Mouse (Mus musculus) thymus, adult 2 months (tissue): ENCODE data around the gene Cdh3. TPM values are rescaled to one million over a fixed set of nuclear protein-coding genes. Genes with fewer than 3 reads are reported as not detected.

Source experiments
- DNase-seq: peaks from one replicate; pipeline ENCODE4 v3.0.0; 2021
- H3K27ac ChIP-seq: fragments of 200-500 bp; 2 replicates; pipeline ENCODE4 v1.5.1; 2012; ENCODE audit warnings: low read length, control low read depth; ENCODE audit not compliant: control insufficient read depth, insufficient read depth
- H3K27me3 ChIP-seq: fragments of 200-500 bp; 2 replicates; pipeline ENCODE4 v1.6.1; 2012; ENCODE audit warnings: mild to moderate bottlenecking, low read length, moderate library complexity, mixed read lengths; ENCODE audit not compliant: control insufficient read depth, insufficient read depth
- H3K36me3 ChIP-seq: fragments of 200-500 bp; 2 replicates; pipeline ENCODE4 v1.6.1; 2012; ENCODE audit warnings: mild to moderate bottlenecking, low read length, moderate library complexity; ENCODE audit not compliant: control insufficient read depth, insufficient read depth
- H3K4me1 ChIP-seq: fragments of 200-500 bp; replicated peaks from 2 replicates; pipeline ENCODE4 v1.6.1; 2012; ENCODE audit warnings: low read length; ENCODE audit not compliant: control insufficient read depth, insufficient read depth
- H3K4me3 ChIP-seq: fragments of 200-500 bp; 2 replicates; pipeline ENCODE4 v1.5.1; 2012; ENCODE audit warnings: mild to moderate bottlenecking, low read length, control low read depth, moderate library complexity; ENCODE audit not compliant: control insufficient read depth, insufficient read depth
- CTCF ChIP-seq: fragments of 200-500 bp; IDR thresholded peaks from 2 replicates; pipeline ENCODE4 v1.5.1; 2012; ENCODE audit warnings: mild to moderate bottlenecking, control low read depth, low read length, moderate library complexity, borderline replicate concordance; ENCODE audit not compliant: control insufficient read depth, poor library complexity, insufficient read depth; ENCODE audit errors: extremely low read depth
- POLR2A ChIP-seq: fragments of 200-500 bp; IDR thresholded peaks from 2 replicates; pipeline ENCODE4 v1.6.1; 2012; ENCODE audit warnings: mild to moderate bottlenecking, low read length, control low read depth, moderate library complexity; ENCODE audit not compliant: control insufficient read depth, poor library complexity, insufficient read depth; ENCODE audit errors: extremely low read depth
- WGBS: fragments of 180-500 bp; shearing (Covaris S2); methylation state at CpG from one replicate; pipeline ENCODE4 v1.1.7; 2018; 5-methylcytosine and 5-hydroxymethylcytosine counted together
- polyA plus RNA-seq: library from polyadenylated mRNA; depleted of rRNA; stranded (reverse); fragments of >200 nt; gene quantifications from 2 replicates; pipeline ENCODE4 v1.2.3, GENCODE M21; 2012

Gene Cdh3
- polyA plus RNA-seq, 1 experiment, result 8.2 TPM

DNA sequence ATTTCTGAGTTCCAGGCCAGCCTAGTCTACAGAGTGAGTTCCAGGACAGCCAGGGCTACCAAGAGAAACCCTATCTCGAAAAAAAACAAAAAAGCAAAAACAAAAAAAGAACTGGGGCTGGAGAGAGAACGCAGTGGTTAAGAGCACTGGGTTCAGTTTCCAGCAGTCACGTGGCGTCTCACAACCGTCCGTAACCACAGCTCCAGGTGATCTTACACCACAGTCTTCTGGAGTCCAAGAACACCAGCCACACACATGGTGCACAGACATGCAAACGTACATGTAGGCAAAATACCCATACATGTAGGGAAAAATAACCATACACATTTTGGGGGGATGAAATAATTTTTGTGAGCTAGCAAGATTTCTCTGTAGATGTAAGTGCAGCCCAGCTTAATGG lies 36.1 kb downstream of the Cdh3 start:
- no peak for TF ChIP-seq POLR2A
- no peak for TF ChIP-seq CTCF
- no peak for DNase-seq
- Histone ChIP-seq H3K4me1 (peaks cover 17% of the 10 kb centered on the region), H3K36me3 (no peaks in the 10 kb centered on the region), H3K4me3 (no peak overlapping the region), H3K27me3 (no peaks in the 10 kb centered on the region), H3K27ac (peak overlapping the region; percentile 40; the same call in 1 of the 2 replicates)
- WGBS, result 4% methylated on average over 7 of the region's 7 CpGs

DNA sequence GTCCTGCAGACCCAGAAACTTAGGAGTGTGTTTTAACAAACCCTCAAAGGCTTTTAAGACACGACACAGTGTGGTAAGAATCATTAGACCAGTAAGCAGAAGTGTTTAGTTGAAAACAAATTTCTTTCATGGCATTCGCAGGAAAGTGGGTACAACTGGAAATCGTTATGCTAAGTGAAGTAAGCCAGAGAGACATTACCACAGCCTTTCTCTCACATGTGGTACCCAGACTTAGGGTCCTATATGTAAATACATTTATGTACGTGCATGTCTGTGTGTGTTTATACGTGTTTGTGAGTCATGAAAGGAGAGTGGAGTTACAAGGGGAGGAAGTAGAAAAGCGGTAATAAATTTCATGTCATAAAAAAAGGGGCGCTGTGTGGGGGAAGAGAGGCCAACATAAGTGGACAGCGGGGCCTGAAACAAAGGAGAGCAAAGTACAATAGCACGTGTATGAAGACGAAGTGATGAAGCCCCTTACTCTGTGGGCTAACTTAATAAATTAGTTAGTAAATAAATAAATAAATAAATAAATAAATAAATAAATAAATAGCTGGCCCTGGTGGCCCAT lies 37.8 kb downstream of the Cdh3 start:
- TF ChIP-seq POLR2A (no peak), CTCF (no peak)
- Histone ChIP-seq H3K27ac (no peak overlapping the region), H3K36me3 (no peaks in the 10 kb centered on the region), H3K4me1 (peaks cover 17% of the 10 kb centered on the region), H3K4me3 (no peak overlapping the region), H3K27me3 (no peaks in the 10 kb centered on the region)
- WGBS, result 40% methylated on average over 10 of the region's 10 CpGs
- no peak for DNase-seq

DNA sequence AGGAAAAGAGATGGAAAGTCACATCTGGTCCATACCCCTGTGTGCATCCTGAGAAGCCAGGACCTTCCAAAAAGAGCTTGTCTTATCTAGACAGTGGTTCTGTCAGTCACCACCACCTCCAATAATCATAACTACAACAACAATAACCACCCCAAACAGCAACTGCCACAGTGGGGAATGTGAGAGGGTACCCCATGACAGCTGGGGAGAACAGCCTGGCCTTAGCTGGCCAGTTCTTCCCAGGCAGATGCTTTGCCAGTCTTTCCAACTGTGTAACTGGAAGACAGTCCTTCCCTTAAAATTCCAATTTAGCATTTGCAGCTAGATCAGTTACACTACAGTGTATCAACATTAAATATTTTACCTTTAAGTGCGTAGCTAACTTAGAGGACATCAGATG lies 40.2 kb downstream of the Cdh3 start:
- Histone ChIP-seq H3K27me3 (no peaks in the 10 kb centered on the region), H3K4me1 (peaks cover 17% of the 10 kb centered on the region), H3K27ac (no peak overlapping the region), H3K36me3 (no peaks in the 10 kb centered on the region), H3K4me3 (no peak overlapping the region)
- no peak for TF ChIP-seq POLR2A
- no peak for TF ChIP-seq CTCF
- no peak for DNase-seq
- 100% methylated on average over 1 of the region's 1 CpGs for whole genome bisulfite sequencing

DNA sequence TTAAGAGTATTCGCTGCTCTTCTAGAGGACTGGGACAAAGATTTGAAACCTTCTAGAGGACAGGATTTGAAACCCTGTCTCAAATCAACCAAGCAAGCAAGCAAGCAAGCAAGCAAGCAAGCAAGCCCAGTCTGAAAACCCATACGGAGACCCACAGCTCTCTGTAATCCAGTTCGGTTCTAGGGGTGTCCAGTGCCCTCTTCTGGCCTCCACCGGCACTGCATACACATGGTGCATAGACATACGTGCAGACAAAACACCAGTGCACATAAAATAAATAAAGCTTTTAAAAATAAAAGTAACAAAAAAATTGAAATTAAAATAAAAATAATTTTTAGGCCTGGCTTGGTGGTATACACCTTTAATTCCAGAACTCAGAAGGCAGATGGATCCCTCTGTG lies 43.3 kb downstream of the Cdh3 start:
- TF ChIP-seq POLR2A, result no peak
- no peak for TF ChIP-seq CTCF
- DNase-seq, result no peak
- Histone ChIP-seq H3K4me1 (no peaks in the 10 kb centered on the region; the same call in 1 of the 2 replicates), H3K36me3 (no peaks in the 10 kb centered on the region), H3K4me3 (no peak overlapping the region), H3K27me3 (no peaks in the 10 kb centered on the region), H3K27ac (no peak overlapping the region)
- WGBS, result 98% methylated on average over 5 of the region's 5 CpGs

DNA sequence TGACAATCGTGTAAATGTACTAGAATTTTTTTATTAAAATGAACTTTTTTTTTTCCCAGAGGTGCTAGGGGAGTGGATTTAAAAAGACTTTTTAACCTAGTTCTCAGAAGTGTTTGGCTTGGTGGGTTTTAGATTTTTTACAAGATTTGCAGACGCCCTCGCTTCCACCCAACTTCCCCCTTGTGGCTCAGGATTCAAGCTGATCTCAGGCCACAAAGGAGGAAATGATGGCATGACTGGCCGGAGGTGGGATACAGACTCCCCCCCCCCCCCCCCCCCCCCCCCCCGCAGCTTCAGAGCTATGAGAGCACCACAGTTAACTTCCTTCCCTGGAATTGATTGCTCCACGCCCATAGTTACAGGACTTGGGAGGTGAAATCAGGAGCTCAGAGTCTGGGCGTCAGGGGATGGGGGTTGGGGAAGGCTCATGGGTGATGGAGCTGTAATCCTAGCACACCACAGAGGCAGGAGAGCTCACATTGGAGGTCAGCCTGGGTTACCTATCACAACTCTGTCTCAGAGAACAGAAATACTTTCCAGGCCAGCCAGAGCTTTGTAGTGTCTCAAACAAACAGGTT lies 45.5 kb downstream of the Cdh3 start:
- WGBS, result 12% methylated on average over 7 of the region's 7 CpGs
- TF ChIP-seq CTCF (no peak), POLR2A (no peak)

DNA sequence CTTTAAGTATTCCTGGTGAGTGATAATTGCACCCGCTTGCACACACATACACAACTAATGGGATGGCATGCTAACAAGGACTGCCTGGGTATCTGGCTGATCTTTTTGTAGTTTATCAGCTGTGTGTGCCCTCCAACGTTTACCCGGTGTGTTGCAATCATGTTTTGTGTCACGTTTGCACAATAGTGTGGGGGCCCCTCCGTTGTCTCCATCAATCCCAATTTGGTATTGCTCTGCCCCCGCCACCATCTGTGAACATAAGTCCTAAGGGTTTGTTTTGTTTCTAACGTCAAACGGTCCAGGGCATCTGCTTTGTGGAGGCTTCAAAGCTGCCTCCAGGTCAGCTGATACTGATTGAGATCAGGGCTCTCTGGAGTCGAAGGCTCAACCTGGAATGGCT lies 49.2 kb downstream of the Cdh3 start:
- no peak overlapping the region for H3K4me3 ChIP-seq
- no peaks in the 10 kb centered on the region for H3K36me3 ChIP-seq
- peaks cover 9% of the 10 kb centered on the region for H3K4me1 ChIP-seq
- no peak for TF ChIP-seq POLR2A
- no peak for TF ChIP-seq CTCF
- 83% methylated on average over 9 of the region's 9 CpGs for WGBS
- no peak overlapping the region for H3K27ac ChIP-seq
- H3K27me3 ChIP-seq, result no peaks in the 10 kb centered on the region
- DNase-seq, result no peak

More for the DNA sequence above, 45.5 kb downstream of the Cdh3 start:
- Histone ChIP-seq H3K4me3 (no peak overlapping the region), H3K27ac (no peak overlapping the region), H3K27me3 (no peaks in the 10 kb centered on the region), H3K36me3 (no peaks in the 10 kb centered on the region), H3K4me1 (peaks cover 6% of the 10 kb centered on the region)
- DNase-seq, result no peak
